Mouse (Mus musculus) hindbrain, embryonic 10.5 days (tissue): ENCODE measurements around the gene Npy5r. TPM values are rescaled to one million over a fixed set of nuclear protein-coding genes. Genes with fewer than 3 reads are reported as not detected.
A peak's percentile ranks its signal among the peaks of the same experiment; 100 is the strongest.

Source experiments
- DNase-seq: peaks from one replicate; pipeline ENCODE4 v3.0.0-alpha.2; 2017; ENCODE audit warnings: low spot score
- H3K27ac ChIP-seq: fragments of 300-500 bp; sonication (generic); 2 replicates; pipeline ENCODE4 v1.5.1; 2016; ENCODE audit warnings: mild to moderate bottlenecking, moderate library complexity
- H3K27me3 ChIP-seq: fragments of 300-500 bp; sonication (generic); 2 replicates; pipeline ENCODE4 v1.6.1; 2016; ENCODE audit warnings: mild to moderate bottlenecking; ENCODE audit not compliant: poor library complexity, insufficient read depth, severe bottlenecking
- H3K36me3 ChIP-seq: fragments of 300-500 bp; sonication (generic); 2 replicates; pipeline ENCODE4 v1.6.1; 2016; ENCODE audit warnings: mild to moderate bottlenecking, moderate library complexity
- H3K4me1 ChIP-seq: fragments of 300-500 bp; sonication (generic); replicated peaks from 2 replicates; pipeline ENCODE4 v1.6.1; 2016; ENCODE audit warnings: mild to moderate bottlenecking
- H3K4me3 ChIP-seq: fragments of 300-500 bp; sonication (generic); 2 replicates; pipeline ENCODE4 v1.5.1; 2016; ENCODE audit warnings: mild to moderate bottlenecking, moderate library complexity
- H3K9me3 ChIP-seq: fragments of 300-500 bp; sonication (generic); 2 replicates; pipeline ENCODE4 v1.6.1; 2016; ENCODE audit warnings: mild to moderate bottlenecking, moderate library complexity
- WGBS: fragments of 180-500 bp; shearing (Covaris S2); methylation state at CpG from one replicate; pipeline ENCODE4 v1.1.7; 2016; 5-methylcytosine and 5-hydroxymethylcytosine counted together
- polyA plus RNA-seq: library from polyadenylated mRNA; unstranded; fragments of >200 nt; fragmentation: Nextera tagmentation; extraction: Ambion mirVana; gene quantifications from 2 replicates; pipeline ENCODE4 v1.2.1, GENCODE M21; 2016

Gene Npy5r
- 0.06 TPM in 1 of 2 replicates, not detected in the other for polyA plus RNA-seq

- WGBS: 2% methylated on average over 43 of the region's 43 CpGs
- Histone ChIP-seq H3K4me1 (peaks cover 13% of the 10 kb centered on the region), H3K9me3 (no peaks in the 10 kb centered on the region), H3K4me3 (peak within 1 kb of the TSS; percentile 63), H3K36me3 (no peaks in the 10 kb centered on the region), H3K27ac (peak within 1 kb of the TSS; percentile 81), H3K27me3 (peaks cover 42% of the 10 kb centered on the region)
- peak; percentile 61 for DNase-seq
These were observed at the start of gene Npy5r for GRCm38 (mm10) chr8:66687511-66688329. Gene Npy5r, minus strand, starts transcription at chr8:66688128.

GRCm38 (mm10) chr8:66731957-66732356 is 44.0 kb upstream of the Npy5r start:
- 52% methylated on average over 5 of the region's 5 CpGs for WGBS
- Histone ChIP-seq H3K4me1 (no peaks in the 10 kb centered on the region; the same call in 1 of the 2 replicates), H3K27ac (no peak overlapping the region), H3K9me3 (no peaks in the 10 kb centered on the region), H3K36me3 (no peaks in the 10 kb centered on the region), H3K27me3 (no peaks in the 10 kb centered on the region), H3K4me3 (no peak overlapping the region)
- DNase-seq: no peak

- H3K27ac ChIP-seq: no peak overlapping the region
- no peaks in the 10 kb centered on the region for H3K27me3 ChIP-seq
- 19% methylated on average over 7 of the region's 7 CpGs for WGBS
- no peak for DNase-seq
- no peak overlapping the region for H3K4me3 ChIP-seq
- no peaks in the 10 kb centered on the region for H3K9me3 ChIP-seq
- H3K36me3 ChIP-seq: no peaks in the 10 kb centered on the region
- H3K4me1 ChIP-seq: no peaks in the 10 kb centered on the region; the same call in 1 of the 2 replicates
These were observed 41.5 kb upstream of the Npy5r start for GRCm38 (mm10) chr8:66729446-66729845.

- H3K4me3 ChIP-seq: no peak overlapping the region
- no peak for DNase-seq
- no peak overlapping the region for H3K27ac ChIP-seq
- H3K36me3 ChIP-seq: no peaks in the 10 kb centered on the region
- no peaks in the 10 kb centered on the region for H3K9me3 ChIP-seq
- no peaks in the 10 kb centered on the region for H3K27me3 ChIP-seq
- WGBS: 89% methylated on average over 2 of the region's 2 CpGs
- no peaks in the 10 kb centered on the region for H3K4me1 ChIP-seq
These were observed 34.9 kb upstream of the Npy5r start for GRCm38 (mm10) chr8:66722835-66723234.

GRCm38 (mm10) chr8:66714324-66714975 is 26.5 kb upstream of the Npy5r start:
- no peak for DNase-seq
- no peaks in the 10 kb centered on the region for H3K27me3 ChIP-seq

GRCm38 (mm10) chr8:66698782-66699181 is 10.9 kb upstream of the Npy5r start:
- peaks cover 12% of the 10 kb centered on the region; the same call in 1 of the 2 replicates for H3K4me1 ChIP-seq
- no peak overlapping the region for H3K4me3 ChIP-seq
- H3K27me3 ChIP-seq: peaks cover 49% of the 10 kb centered on the region
- no peak overlapping the region for H3K27ac ChIP-seq
- 74% methylated on average over 7 of the region's 7 CpGs for WGBS
- H3K9me3 ChIP-seq: no peaks in the 10 kb centered on the region
- H3K36me3 ChIP-seq: no peaks in the 10 kb centered on the region
- no peak for DNase-seq

More at GRCm38 (mm10) chr8:66714324-66714975, 26.5 kb upstream of the Npy5r start:
- no peaks in the 10 kb centered on the region for H3K4me1 ChIP-seq
- H3K9me3 ChIP-seq: no peaks in the 10 kb centered on the region
- no peaks in the 10 kb centered on the region for H3K36me3 ChIP-seq
- H3K27ac ChIP-seq: no peak overlapping the region
- H3K4me3 ChIP-seq: no peak overlapping the region
- 93% methylated on average over 7 of the region's 7 CpGs for WGBS

GRCm38 (mm10) chr8:66698011-66698410 is 10.1 kb upstream of the Npy5r start:
- Histone ChIP-seq H3K9me3 (no peaks in the 10 kb centered on the region), H3K36me3 (no peaks in the 10 kb centered on the region), H3K27me3 (peaks cover 49% of the 10 kb centered on the region), H3K27ac (no peak overlapping the region), H3K4me3 (peak overlapping the region; percentile 57), H3K4me1 (peaks cover 12% of the 10 kb centered on the region; the same call in 1 of the 2 replicates)
- WGBS: 11% methylated on average over 7 of the region's 7 CpGs
- peak; percentile 11 for DNase-seq

GRCm38 (mm10) chr8:66696970-66697843 is 9.3 kb upstream of the Npy5r start, which contains the start of gene Npy1r:
Gene Npy1r, plus strand, starts transcription at chr8:66697192.
- Histone ChIP-seq H3K27ac (peak within 1 kb of the TSS; percentile 29; the same call in 1 of the 2 replicates), H3K9me3 (no peaks in the 10 kb centered on the region), H3K4me3 (peak within 1 kb of the TSS; percentile 57), H3K4me1 (peaks cover 12% of the 10 kb centered on the region; the same call in 1 of the 2 replicates), H3K27me3 (peaks cover 49% of the 10 kb centered on the region), H3K36me3 (no peaks in the 10 kb centered on the region)
- peak; percentile 61 for DNase-seq
- 1% methylated on average over 30 of the region's 30 CpGs for WGBS

- Histone ChIP-seq H3K4me1 (peaks cover 13% of the 10 kb centered on the region), H3K36me3 (no peaks in the 10 kb centered on the region), H3K4me3 (no peak overlapping the region), H3K9me3 (no peaks in the 10 kb centered on the region), H3K27me3 (peaks cover 47% of the 10 kb centered on the region), H3K27ac (no peak overlapping the region)
- WGBS: 90% methylated on average over 5 of the region's 5 CpGs
- DNase-seq: no peak
These were observed 2.5 kb upstream of the Npy5r start for GRCm38 (mm10) chr8:66690402-66690801.

GRCm38 (mm10) chr8:66688799-66689198 is 871 bp upstream of the Npy5r start:
- Histone ChIP-seq H3K9me3 (no peaks in the 10 kb centered on the region), H3K27me3 (peaks cover 42% of the 10 kb centered on the region), H3K27ac (no peak overlapping the region), H3K4me3 (no peak overlapping the region), H3K4me1 (peaks cover 13% of the 10 kb centered on the region), H3K36me3 (no peaks in the 10 kb centered on the region)
- 54% methylated on average over 4 of the region's 4 CpGs for WGBS
- DNase-seq: no peak

GRCm38 (mm10) chr8:66688395-66688794 is 467 bp upstream of the Npy5r start:
- Histone ChIP-seq H3K9me3 (no peaks in the 10 kb centered on the region), H3K27ac (0 out of 2 replicates have a peak overlapping the region, but pooled peaks have one; percentile 81), H3K36me3 (no peaks in the 10 kb centered on the region), H3K4me1 (peaks cover 13% of the 10 kb centered on the region), H3K27me3 (peaks cover 42% of the 10 kb centered on the region), H3K4me3 (peak overlapping the region; percentile 63)
- WGBS: 31% methylated on average over 6 of the region's 6 CpGs
- no peak for DNase-seq

GRCm38 (mm10) chr8:66681261-66681660 is 6.7 kb downstream of the Npy5r start:
- Histone ChIP-seq H3K36me3 (no peaks in the 10 kb centered on the region), H3K4me3 (no peak overlapping the region), H3K4me1 (no peaks in the 10 kb centered on the region), H3K9me3 (no peaks in the 10 kb centered on the region), H3K27ac (no peak overlapping the region), H3K27me3 (peaks cover 8% of the 10 kb centered on the region)
- DNase-seq: no peak
- 88% methylated on average over 2 of the region's 2 CpGs for WGBS
